Mouse (Mus musculus) erythroblast, embryonic 14.5 days (primary cell): ENCODE data around the gene Renbp.

Experiments used
- GATA1 ChIP-seq: IDR thresholded peaks from 2 replicates; pipeline ENCODE4 v1.6.1; 2012; ENCODE audit warnings: low read length, inconsistent platforms, mixed read lengths
- TAL1 ChIP-seq: IDR thresholded peaks from 3 replicates; pipeline ENCODE4 v1.6.1; 2012; ENCODE audit warnings: low read length, inconsistent platforms, mixed read lengths

DNA sequence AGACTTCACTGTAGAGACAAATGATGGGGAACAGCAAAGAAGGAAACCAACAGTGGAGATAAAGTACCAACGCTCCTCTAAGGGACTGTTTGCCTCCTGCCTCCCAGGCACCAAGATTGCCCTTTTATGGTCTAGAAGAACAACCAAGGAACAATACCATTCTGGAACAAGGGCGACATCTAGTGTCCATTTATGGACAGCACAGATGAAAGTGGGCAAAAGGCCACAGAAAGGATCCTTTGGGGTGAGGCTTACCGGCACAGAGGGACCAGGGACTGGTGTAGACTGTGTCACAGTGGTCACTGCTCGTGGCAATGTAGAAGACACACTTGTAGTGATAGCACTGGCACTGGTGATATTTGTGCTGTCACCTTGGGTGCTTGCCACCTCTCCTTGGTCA lies 18.0 kb upstream of the Renbp start:
- TF ChIP-seq GATA1, result no peak
- no peak for TF ChIP-seq TAL1
